Mouse (Mus musculus): ENCODE measurements at regions not wholly inside any gene's neighbourhood (a gene's known extent, or its start where the extent isn't known, plus 50 kb on each side); places are given as distances from the start of the nearest gene placed in this dataset.
A peak's percentile ranks its signal among the peaks of the same experiment; 100 is the strongest.

GRCm38 (mm10) chr1:35713961-35714360 is 354.2 kb upstream of the Hs6st1 start:
- DNase-seq (ENCODE audit: low spot score in 2 of 2) = no peak

DNA sequence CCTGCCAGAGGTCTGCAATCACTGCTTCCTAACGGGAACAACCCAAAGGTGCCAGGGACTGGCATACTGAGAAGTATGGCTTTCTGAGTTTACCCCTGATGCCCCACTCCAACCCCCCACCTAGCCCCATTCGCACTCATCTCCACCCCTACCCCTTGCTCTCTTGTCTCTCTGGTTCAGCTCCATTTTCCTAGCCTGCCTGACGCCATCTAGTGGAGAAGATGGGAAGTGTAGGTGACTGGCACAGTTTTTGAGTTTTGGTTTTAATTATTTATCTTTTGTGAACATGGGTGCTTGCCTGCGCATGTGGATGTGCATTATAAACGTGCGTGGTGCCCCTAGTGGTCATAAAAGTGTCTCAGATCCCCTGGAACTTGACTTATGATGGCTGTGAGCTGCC is 352.3 kb upstream of the Hs6st1 start:
- no peak for DNase-seq (ENCODE audit: low spot score in 2 of 2)

GRCm38 (mm10) chr1:35717166-35717565 is 351.0 kb upstream of the Hs6st1 start:
- DNase-seq (ENCODE audit: low spot score in 2 of 2) = no peak

DNA sequence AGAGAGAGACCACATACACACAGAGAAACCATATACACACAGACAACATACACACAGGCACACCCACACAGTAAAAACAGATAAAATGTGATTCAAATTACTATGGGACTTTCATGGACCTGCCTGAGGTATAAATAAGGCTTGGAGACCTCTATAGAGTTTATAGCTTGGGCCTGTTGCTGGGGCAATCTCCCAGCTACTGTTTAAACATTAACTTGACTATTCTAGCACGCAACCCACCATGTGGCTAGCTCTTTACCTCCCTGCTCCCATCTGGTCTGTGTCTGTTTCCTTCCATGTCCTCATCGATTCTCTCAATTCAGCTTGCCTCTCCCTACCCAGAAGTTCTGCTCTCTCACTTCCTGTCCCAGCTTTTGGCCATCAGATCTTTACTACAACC is 350.5 kb upstream of the Hs6st1 start:
- DNase-seq (ENCODE audit: low spot score in 2 of 2) = no peak

- no peak for DNase-seq (ENCODE audit: low spot score in 2 of 2)
Observed at GRCm38 (mm10) chr1:35720063-35720462, 348.1 kb upstream of the Hs6st1 start.

DNA sequence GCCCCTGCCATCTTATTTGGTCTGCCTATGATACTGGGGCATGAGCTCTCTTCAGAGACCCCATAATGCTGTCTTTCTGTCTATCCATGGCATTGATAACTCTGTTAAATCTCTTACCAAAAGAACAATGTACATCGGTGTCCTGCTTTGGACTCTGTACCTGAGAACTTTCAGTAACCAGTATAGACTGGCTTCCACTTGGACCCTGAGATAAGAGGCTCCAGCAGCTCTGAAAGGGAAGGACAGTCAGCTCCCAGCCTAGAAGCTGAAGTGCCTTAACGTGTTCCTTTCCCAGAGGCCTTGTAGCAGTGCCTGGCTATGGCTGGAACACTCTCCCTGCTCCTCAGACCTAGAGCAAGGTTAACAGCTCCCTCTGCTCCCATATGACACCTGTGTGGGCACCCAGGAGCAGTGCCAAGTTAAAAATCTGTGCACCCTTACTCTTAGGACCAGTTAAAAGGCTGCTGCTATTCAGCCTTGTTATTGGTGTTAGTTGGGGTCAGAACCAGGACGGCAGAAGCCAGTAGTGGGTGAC is 343.8 kb upstream of the Hs6st1 start:
- no peak for DNase-seq (ENCODE audit: low spot score in 2 of 2)

- peak; percentile 35 to 86 for DNase-seq (ENCODE audit: low spot score in 2 of 2)
Observed at GRCm38 (mm10) chr1:35726596-35726995, 341.6 kb upstream of the Hs6st1 start.

- no peak for DNase-seq (ENCODE audit: low spot score in 2 of 2)
Observed at GRCm38 (mm10) chr1:35727310-35727990, 340.8 kb upstream of the Hs6st1 start.

DNA sequence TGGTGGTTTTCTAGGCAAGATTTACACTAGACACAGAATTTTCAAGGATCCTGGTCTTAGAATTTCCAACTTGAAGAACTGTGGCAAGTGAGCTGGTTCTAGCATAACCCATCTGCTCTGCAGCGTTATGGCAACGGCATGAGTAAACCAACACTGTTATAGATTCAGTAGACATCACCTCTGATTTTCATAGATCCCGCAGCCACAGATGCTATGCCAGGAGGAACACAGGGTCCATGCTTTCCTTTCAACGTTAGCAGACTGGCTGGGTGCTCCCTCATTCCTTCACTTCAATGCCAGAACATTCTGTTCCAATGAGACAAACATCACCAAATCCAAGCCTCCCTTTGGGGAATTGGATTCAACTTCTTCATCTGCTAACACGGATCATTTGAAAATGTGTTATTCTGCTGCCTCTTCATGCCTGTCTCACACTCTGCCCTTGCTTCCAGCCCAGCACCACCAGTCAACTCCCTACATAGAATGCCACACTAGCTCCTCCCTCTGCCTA is 338.4 kb upstream of the Hs6st1 start:
- DNase-seq (ENCODE audit: low spot score in 2 of 2) = peak in 1 of 2 experiments; percentile 16

- no peak for DNase-seq (ENCODE audit: low spot score in 2 of 2)
Observed at GRCm38 (mm10) chr1:35730309-35730708, 337.9 kb upstream of the Hs6st1 start.

GRCm38 (mm10) chr1:35736247-35736646 is 332.0 kb upstream of the Hs6st1 start:
- DNase-seq (ENCODE audit: low spot score in 2 of 2) = no peak

DNA sequence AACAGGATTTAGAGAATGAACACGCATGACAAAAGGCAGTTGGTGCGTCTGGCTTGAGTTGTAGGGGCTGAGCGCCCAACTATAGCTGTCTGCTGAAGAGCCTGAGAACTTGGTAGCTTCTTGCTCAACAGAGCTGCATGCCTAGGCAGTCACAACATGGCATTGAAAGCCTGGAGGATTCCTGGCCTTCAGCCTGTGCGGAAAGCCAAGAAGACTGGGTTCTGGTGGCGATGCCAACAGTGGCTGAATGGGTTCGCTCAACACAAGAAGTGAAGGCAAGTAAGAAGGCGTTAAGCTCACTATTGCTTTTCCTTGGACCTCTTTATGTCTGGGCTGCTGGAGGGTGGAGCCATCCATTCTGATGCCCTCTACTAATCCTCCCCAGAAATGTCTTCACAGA is 318.6 kb upstream of the Hs6st1 start:
- peak in 1 of 2 experiments; percentile 51 for DNase-seq (ENCODE audit: low spot score in 2 of 2)

DNA sequence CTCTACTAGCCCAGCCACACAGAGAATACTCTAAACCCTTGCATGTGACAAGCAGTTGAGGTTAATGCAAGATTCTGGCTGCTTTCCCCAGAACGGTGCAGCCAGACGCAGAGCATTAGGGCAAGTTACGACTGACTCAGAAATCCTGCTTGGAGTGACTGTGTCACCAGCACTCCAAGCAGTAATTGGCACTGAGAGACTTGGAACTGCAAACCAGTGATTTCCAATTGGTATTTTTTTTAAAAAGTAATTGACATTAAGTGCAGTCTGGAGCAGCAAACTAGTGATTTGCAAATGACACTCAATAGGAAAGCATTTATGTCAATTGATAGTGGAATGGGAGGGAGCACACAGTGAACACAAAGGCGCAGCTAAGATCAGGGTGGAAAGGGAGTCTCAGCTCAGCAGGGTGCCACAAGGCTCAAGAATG is 318.1 kb upstream of the Hs6st1 start:
- no peak for DNase-seq (ENCODE audit: low spot score in 2 of 2)

DNA sequence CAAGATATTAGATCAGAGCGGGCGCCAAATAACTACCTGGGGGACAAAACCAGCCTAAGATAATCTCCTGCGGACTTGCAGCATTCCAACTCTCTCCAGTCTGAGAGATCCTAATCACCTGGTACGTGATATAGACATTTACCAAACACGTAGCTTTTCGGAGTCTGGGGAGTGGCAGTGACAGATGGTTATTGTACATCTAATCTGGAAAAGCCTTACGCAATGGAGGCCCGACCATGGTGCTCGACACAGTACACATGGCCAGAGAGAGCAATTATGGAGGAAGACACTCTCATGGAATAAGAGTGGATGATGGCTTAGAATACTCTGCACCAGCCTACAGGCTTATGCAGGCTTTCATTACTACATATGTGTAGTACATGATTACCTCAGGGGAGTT is 315.6 kb upstream of the Hs6st1 start:
- no peak for DNase-seq (ENCODE audit: low spot score in 2 of 2)

GRCm38 (mm10) chr1:35754170-35754569 is 314.0 kb upstream of the Hs6st1 start:
- no peak for DNase-seq (ENCODE audit: low spot score in 2 of 2)

GRCm38 (mm10) chr1:35759010-35759409 is 309.2 kb upstream of the Hs6st1 start:
- peak; percentile 71 to 88 for DNase-seq (ENCODE audit: low spot score in 2 of 2)

GRCm38 (mm10) chr1:35759600-35759999 is 308.6 kb upstream of the Hs6st1 start:
- DNase-seq (ENCODE audit: low spot score in 2 of 2) = peak; percentile 46 to 83

DNA sequence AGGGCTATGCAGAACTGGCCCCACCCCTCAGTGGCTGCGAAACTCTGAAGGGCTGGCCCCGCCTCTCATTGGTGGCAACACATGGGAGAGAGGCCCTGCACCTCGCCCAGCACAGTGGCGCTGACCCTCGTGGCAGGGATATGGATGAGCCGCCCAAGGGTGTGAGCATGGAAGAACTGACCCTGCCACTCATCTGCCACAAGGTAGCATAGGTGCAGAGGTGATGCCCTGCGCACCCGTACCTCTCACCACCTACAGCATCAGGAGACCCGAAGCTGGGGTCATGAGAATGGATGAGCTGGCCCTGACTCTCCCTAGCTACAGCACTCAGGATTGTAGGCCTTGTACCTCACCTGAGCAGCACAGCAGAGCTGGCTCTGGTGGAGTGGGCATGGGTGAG is 305.1 kb upstream of the Hs6st1 start:
- DNase-seq (ENCODE audit: low spot score in 2 of 2) = no peak

GRCm38 (mm10) chr1:35763456-35763855 is 304.7 kb upstream of the Hs6st1 start:
- no peak for DNase-seq (ENCODE audit: low spot score in 2 of 2)

- no peak for DNase-seq (ENCODE audit: low spot score in 2 of 2)
Observed at GRCm38 (mm10) chr1:35764068-35764467, 304.1 kb upstream of the Hs6st1 start.

DNA sequence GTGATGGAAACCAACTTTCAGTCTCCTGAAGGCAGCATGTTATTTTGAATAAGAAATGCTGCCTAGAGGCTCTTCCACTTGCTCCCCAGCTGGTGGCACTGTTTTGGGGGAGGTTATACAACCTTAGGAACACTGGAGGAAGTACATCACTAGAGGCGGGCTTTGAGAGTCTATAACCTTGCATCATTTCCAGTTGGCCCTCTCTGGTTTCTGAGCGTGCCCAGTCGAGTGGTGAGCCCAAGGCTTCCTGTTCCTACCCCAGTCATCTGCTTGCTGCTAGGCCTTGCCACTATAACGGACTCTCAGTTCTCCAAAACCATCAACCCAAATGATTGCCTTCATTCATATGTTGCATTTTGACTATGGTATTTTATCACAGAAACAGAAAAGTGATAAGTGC is 302.5 kb upstream of the Hs6st1 start:
- no peak for DNase-seq (ENCODE audit: low spot score in 2 of 2)

- no peak for DNase-seq (ENCODE audit: low spot score in 2 of 2)
Observed at GRCm38 (mm10) chr1:35766271-35766670, 301.9 kb upstream of the Hs6st1 start.

DNA sequence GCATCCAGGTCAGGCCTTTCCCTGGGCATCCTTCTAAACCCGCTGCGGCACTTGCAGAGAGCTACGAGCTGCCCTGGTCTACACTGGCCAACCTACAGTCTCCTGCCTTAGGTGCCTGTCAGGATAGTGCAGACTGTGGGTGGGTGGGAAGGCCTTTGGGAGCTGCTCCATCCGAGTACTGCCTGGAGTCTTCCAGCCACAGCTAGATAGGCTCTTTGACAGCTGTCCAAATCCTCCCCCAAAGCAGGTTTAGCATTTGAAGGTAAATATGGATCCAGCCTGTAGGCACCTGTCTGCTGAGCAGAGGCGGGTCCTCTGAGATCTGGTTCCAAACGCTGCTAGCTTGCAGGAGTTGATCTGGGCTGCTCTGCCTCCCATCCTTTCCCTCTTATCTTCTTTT is 295.6 kb upstream of the Hs6st1 start:
- peak in 1 of 2 experiments; percentile 21 for DNase-seq (ENCODE audit: low spot score in 2 of 2)

All from layer of hippocampus, adult 18-20 months (tissue).